Mouse (Mus musculus) adrenal gland, adult 8-10 months (tissue): Measurements from ENCODE around the gene Set. TPM values are rescaled to one million over a fixed set of nuclear protein-coding genes. Genes with fewer than 3 reads are reported as not detected.
"Not testable (repeated sequence)": the region's sequence is repeated elsewhere in the genome, so short reads cannot be mapped to it uniquely, and the experiment has no call there.

Source experiments
- DNase-seq: peaks from one replicate; pipeline ENCODE4 v3.0.0; 2022
- total RNA-seq, 4 experiments: library from RNA; stranded (reverse); gene quantifications; 2 replicates each; pipeline ENCODE4 v1.2.4; 2022

The Set gene
- total RNA-seq, result 100 to 1,000 TPM; 205 to 257 (median 225) TPM

- peak; percentile 66 for DNase-seq
Measured at GRCm38 (mm10) chr2:30057223-30057904, at the start of gene Set. TSS of gene Set (plus strand) at chr2:30057378.

GRCm38 (mm10) chr2:30009101-30009500 is 48.1 kb upstream of the Set start:
- no peak for DNase-seq

- peak; percentile 53 for DNase-seq
Measured at GRCm38 (mm10) chr2:30010840-30011281, 46.3 kb upstream of the Set start.

- no peak for DNase-seq
Measured at GRCm38 (mm10) chr2:30014326-30014966, 42.7 kb upstream of the Set start.

GRCm38 (mm10) chr2:30025454-30025853 is 31.7 kb upstream of the Set start:
- no peak for DNase-seq

GRCm38 (mm10) chr2:30026997-30027396 is 30.2 kb upstream of the Set start:
- DNase-seq, result no peak

GRCm38 (mm10) chr2:30032244-30032846 is 24.8 kb upstream of the Set start:
- DNase-seq, result no peak

- no peak for DNase-seq
Measured at GRCm38 (mm10) chr2:30032957-30033356, 24.2 kb upstream of the Set start.

GRCm38 (mm10) chr2:30037762-30038161 is 19.4 kb upstream of the Set start:
- no peak for DNase-seq

GRCm38 (mm10) chr2:30038370-30038769 is 18.8 kb upstream of the Set start:
- no peak for DNase-seq

GRCm38 (mm10) chr2:30039687-30040086 is 17.5 kb upstream of the Set start:
- DNase-seq, result no peak

GRCm38 (mm10) chr2:30042445-30042844 is 14.7 kb upstream of the Set start:
- peak; percentile 57 for DNase-seq

GRCm38 (mm10) chr2:30044550-30044949 is 12.6 kb upstream of the Set start:
- no peak for DNase-seq

GRCm38 (mm10) chr2:30047127-30047526 is 10.1 kb upstream of the Set start:
- no peak for DNase-seq

- no peak for DNase-seq
Measured at GRCm38 (mm10) chr2:30048101-30048501, 9.1 kb upstream of the Set start.

GRCm38 (mm10) chr2:30048699-30049388 is 8.3 kb upstream of the Set start, which contains the start of gene Wdr34:
TSS of gene Wdr34 (minus strand) at chr2:30048881.
- peak; percentile 96 for DNase-seq

GRCm38 (mm10) chr2:30049831-30050230 is 7.3 kb upstream of the Set start:
- no peak for DNase-seq

- DNase-seq, result no peak
Measured at GRCm38 (mm10) chr2:30051992-30052761, 5.0 kb upstream of the Set start.

GRCm38 (mm10) chr2:30055310-30055709 is 1.9 kb upstream of the Set start:
- not testable (repeated sequence) for DNase-seq

- DNase-seq, result peak; percentile 51
Measured at GRCm38 (mm10) chr2:30056736-30057135, 442 bp upstream of the Set start.

GRCm38 (mm10) chr2:30058418-30058817 is 1.2 kb downstream of the Set start:
- DNase-seq, result no peak
